Mouse (Mus musculus) layer of hippocampus, adult 18-20 months (tissue): ENCODE data around the gene Cabp2. TPM values are rescaled to one million over a fixed set of nuclear protein-coding genes. Genes with fewer than 3 reads are reported as not detected.
"Not testable (repeated sequence)": the region's sequence is repeated elsewhere in the genome, so short reads cannot be mapped to it uniquely, and the experiment has no call there.

Experiments
- DNase-seq, 2 experiments: peaks; one replicate each; pipeline ENCODE4 v3.0.0; 2022; ENCODE audit warnings: low spot score in 2 of 2
- total RNA-seq, 2 experiments: library from RNA; stranded (reverse); gene quantifications; 2 replicates each; pipeline ENCODE4 v1.2.3; 2021

The Cabp2 gene
- total RNA-seq, 2 experiments from 2014 or later = not detected

DNA sequence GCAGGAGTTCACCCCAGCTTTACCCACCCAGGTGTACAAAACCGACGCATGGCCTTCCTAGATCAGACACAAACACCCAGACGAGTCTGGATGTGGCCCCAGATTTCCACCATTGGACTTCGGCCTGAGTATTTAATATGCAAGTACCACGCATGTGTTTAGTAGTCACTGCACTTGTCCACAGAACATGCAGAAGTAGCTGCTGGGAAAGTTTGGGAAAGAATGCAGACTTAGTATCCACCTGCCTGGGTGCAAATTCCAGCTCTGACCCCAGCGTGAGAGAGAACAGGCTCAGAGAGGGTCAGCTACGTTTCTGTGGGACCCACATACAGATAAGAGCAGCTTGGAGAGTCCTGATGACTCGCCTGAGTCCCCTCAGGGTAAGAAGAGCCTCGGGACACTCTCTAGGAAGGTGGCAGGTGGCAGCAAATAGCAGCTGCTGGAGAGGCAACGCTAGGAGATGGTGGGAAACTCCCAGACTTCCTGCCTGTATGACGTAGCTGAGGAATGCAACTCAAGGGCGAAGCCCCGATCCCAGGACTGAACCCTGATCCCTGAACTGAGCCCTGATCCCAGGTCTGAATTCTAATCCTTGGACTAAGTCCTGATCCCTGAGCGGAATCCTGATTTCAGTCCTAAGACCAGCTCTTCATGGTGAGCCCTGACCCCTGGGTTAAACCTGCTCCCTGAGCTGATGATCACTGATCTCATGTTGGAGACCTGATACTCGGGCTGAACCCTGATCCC is 25.3 kb upstream of the Cabp2 start:
- DNase-seq = no peak

DNA sequence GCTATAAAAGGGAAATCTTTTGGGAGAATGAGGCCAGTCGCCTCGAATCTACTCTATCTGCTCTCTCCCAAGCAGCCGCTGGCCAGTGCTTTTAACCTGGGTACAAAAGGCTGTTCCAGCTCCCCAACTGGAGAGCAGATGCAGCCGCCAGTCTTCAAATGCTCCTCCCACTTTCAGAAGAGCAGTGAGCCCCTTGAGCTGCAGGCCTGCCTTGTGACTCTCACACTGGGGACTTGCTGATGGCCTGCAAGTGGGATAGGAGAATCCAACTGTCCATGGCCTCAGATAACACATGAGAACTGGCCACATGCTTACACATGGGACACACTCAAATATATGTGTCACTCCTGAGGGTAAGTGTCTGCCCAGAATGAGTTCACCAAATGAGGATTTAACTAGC is 24.7 kb upstream of the Cabp2 start:
- no peak for DNase-seq

DNA sequence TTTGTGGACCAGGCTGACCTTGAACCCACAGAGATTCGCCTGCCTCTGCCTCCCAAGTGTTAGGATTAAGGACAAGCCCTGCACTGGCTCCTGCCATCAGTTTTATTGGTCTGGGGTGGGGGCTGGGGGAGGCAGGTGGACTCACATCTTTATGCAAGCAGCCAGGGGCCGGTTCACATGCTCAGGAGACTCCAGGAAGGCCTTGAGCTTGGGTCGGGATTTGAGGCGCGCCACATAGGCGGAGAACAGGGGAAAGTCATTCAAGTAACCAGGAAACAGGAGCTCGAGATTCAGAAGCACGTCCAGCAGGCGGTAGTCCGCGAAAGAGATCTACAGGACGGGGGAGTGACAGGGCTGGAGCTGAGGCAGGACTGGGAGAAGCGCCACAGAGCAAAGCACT is 24.0 kb upstream of the Cabp2 start:
- DNase-seq = no peak

DNA sequence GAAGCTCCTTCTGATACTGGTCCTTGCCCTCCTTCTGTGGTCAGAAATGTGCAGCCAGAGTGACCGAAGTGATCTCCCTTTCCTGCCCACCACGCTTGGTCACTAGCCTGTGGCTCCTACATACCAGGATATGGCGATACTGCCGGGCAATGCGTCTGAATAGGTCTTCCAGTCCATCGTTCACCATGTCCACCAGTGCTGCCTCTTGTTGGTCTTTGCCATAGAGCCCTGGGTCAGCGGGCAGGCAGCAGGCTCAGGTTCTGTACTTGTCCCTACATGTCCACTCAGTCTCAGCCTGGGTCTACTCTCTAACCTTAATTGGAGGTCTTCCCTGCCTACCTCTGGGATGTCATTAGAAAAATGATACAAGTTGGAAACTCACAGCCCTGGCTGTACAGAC is 23.4 kb upstream of the Cabp2 start:
- no peak for DNase-seq

DNA sequence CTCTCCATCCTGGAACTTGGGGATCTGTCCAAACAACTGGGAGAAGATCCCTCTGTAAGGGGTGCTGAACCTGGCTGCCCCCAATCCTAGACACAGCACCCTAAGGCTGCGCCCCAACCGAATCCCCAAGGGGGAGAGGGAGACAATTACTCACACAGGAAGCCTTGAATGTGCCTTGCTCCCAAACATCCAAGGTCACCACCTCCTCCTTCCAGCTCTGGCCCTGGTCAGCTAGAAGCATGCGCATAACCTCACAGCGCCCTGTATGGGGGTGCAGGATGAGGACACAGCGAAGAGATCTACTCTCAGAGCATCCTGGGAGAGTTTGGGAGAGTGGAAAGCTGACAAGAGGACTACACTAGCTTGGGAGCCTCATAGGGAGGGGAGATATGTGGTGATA is 22.8 kb upstream of the Cabp2 start:
- DNase-seq = no peak

DNA sequence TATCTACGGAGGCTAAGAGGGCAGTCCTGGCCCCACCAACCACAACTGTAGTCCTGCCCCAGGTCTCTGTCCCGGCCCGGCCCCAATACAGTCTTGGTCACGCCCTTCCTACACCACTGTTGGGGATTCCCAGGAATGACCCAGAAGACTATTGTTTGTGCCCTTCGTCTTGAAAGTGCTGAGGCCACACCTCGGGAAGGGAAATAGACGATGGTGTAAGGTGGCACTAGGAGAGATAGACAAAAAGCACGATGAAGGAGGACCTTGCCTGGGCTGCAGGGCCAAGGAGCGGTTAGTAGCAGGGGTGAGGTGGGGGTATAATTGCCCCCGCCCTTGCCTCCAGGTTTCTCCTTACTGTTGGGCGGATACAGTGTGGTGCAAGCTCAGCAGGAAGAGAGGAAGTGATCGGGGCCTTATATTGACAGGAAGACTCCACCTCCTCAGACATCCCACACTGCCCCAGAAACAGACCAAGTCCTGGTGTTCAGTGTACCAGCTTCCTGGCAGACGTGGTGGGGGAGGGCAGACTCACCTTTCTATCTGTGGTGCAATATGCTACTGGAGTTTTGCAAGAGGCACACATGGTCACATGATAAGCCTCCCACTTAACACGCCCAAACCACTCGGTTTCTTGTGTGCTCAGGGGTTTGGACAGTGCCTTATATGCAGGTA is 22.2 kb upstream of the Cabp2 start, which contains the start of gene Gstp3:
Gene Gstp3, minus strand, starts transcription at position 501 of the 672 bp plus-strand sequence.
- DNase-seq = no peak

DNA sequence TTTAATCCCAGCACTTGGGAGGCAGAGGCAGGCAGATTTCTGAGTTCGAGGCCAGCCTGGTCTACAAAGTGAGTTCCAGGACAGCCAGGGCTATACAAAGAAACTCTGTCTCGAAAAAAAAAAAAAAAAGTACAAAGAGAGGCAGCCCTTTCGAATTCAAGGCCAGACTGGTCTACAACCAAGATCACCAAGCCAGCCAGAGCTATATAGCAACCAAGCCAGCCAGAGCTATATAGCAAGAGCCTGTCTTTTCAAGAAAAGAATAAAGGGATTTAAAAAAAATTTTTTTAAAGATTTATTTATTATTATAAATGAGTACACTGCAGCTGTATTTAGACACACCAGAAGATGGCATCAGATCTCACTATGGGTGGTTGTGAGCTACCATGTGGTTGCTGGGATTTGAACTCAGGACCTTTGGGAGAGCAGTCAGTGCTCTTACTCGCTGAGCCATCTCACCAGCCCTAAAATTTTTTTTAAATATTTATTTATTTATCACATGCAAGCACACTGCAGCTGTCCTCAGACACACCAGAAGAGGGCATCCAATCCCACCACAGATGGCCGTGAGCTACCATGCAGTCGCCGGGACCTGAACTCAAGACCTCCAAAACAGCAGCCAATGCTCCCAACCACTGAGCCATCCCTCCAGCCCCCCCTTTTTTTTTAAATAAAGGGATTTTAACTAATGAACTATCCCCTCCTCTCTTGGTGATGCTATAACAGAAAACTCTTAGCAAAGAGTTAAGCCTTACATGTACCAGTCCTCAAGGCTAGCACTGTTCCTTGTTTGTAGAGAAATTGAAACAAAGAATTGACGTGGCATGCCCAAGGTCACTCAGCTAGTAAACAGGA is 21.1 kb upstream of the Cabp2 start:
- DNase-seq = not testable (repeated sequence)

DNA sequence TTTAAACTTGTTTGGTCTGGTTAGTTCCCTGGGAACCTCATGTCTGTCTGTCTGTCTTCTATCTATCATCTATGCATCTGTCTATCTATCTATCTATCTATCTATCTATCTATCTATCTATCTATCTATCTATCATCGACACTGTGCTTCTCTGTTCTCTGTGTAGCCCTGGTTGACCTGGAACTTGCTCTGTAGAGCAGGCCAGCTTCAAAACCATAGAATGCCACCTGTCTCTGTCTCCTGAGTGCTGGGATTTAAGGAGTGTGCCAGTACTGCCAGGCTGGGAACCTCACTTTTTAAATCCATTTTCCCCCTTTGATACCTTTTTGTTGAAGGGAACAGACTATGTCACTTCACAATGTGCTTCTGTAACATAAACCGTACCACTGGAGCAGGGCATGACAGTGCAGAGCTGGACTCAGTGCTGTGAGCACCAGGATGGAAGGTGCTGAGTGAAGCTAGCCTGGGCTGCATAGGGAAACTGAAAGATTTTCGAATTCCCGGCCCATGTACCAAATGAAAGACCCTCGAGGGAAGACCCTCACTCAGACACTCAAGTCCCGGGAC is 20.4 kb upstream of the Cabp2 start:
- DNase-seq = no peak

DNA sequence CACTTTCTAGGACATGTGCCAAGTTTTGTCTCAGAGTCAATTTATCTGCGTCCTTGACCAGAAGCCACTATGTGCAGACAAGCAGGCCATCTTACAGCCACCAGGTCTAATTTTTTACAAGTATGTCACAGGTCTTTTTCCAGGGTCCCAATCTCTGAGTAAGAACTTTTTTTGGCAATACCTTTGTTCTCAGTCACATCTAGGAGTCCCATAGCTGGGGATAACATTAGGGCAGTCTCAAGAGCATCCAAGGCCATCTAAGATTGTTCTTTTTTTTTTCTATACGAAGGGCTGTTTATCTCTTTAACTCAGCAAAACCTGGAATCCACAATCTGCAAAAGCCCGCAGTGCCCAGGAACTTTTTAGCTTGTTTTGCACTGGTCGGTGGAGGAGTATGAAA is 18.0 kb upstream of the Cabp2 start:
- not testable (repeated sequence) for DNase-seq

DNA sequence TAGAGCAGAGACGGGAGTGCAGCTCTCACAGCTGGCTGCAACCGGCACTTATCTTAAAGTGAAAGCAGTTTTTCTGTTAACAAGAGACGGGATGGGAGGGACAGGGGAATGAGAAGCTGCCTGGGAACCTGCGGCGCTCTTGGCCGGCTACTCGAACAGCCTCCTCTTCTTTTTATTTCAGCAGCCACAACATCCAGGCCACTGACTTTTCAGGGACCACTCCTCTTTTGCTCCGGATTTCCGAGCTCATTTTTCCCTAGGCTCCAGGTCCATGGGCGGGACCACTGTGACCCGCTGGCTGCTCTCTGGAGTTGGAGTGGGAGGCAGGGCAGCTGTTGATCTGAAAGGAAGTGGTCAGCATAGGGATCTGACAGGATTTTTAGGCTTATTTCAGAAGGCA is 16.9 kb upstream of the Cabp2 start:
- not testable (repeated sequence) for DNase-seq

DNA sequence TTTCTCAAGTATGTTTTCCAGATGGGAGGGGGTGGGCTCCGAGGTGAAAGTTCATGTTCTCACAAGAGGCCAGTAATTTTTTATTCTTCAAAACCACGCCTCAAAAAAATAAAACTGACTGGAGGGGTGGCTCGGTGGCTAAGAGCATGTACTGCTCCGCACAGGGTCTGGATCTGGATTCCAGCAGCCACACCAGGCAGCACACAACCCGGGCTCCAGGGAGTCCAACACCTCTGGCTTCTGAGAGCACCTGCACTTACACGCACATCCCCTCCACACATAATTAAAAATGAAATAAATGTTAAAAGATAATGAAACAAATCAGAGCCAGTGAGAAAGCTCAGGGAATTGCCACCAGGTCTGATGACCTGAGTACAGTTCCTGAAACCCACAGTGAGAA is 15.1 kb upstream of the Cabp2 start:
- DNase-seq = no peak

DNA sequence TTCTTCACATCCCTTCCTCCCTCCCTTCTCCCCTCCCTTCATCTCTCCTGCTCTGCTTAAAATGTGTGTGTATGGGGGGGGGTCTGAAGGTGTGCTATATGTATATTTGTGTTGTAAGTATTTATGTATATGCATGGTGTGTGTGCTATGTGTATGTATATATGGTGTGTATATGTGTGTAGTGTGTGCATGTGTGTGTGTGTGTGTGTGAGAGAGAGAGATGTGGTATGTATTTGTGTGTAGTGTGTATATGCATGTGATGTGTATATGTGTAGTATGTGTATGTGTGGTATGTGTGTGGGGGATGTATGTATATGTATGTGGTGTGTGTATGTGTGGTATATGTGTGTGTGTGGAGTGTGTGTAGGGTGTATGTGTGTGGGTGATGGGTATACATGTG is 14.5 kb upstream of the Cabp2 start:
- no peak for DNase-seq

DNA sequence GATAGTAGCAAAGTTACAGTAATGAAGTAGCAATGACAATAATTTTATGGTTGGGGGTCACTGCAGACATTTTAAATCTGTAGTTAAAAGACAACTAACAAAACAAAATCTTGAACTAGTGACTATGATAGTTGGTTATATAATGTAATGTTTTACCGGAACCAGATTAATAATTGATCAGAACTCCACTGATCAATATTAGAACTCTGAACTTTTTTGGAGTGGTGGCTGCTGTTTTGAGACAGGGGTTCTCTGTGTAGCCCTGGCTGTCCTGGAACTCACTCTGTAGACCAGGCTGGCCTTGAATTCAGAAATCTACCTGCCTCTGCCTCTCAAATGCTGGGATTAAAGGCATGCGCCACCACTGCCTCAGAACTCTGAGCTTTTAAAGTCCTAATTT is 13.1 kb upstream of the Cabp2 start:
- not testable (repeated sequence) for DNase-seq

DNA sequence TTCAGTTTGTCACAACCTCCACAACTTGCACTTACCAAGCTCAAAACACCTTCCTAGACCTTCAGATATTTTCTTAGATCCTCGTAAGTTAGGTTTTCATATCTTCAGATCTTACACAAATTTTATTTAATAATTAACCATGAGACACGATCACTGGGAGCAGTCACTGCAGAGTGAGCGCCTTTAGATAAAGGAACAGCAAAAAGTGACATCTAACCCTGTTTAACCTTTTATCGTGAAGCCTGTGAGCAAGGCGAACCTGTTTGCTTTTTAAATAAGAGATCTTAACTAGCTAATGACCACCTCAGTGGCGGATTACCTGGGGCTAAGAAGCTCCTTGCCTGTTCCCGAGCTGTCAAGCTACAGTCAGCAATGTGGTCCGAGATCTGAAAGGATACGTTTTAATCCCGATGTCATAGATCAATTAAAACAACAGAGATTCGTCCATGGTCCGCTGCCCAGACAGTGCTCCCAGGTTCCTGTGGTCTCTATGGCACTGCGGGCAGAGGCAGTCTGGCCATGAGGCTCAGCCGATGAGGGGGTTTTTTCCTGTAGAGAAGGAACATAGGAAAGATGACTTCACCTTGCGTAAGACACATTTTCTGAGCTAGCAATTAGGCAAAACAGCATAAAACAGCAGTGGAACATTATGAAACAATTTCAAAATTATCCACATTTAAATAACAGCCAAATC is 12.5 kb upstream of the Cabp2 start:
- no peak for DNase-seq

DNA sequence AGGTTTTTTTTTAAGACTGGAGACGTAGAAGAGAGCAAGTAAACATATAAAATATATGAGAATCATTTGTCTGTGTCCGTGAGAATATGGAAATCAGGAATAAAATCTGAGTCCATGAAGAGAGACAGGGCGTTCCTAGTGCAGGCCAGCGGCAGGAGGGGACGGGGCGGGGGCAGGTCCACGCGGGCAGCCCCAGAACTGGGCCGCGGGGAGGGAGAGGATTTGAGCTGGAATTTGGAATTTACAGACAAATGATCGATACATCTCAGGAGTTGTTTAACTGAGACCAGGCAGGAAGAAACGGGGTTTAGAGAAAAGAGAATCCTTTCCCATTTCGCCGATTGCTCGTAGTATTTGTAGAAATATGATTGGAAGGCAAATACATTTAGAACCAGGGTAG is 11.1 kb upstream of the Cabp2 start:
- no peak for DNase-seq

DNA sequence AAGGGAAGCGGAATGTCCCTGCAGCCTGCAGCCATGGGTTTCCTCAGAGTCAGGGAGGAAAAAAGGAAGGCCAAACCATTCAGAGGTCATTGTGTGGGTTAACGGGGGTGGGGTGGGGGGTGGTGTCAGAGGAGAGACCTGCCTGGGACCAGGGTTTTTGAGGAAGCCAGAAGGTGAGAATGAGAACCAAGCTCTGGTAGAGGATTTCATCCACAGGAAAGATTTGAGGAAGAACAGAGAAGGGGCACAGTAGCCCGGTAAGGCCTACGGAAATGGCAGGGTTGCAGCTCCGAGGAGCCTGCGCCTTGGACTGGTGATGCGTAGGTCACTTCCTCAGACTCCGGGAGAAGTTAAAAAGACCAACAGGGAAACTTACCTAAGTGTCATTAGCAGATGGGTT is 10.6 kb upstream of the Cabp2 start:
- no peak for DNase-seq

DNA sequence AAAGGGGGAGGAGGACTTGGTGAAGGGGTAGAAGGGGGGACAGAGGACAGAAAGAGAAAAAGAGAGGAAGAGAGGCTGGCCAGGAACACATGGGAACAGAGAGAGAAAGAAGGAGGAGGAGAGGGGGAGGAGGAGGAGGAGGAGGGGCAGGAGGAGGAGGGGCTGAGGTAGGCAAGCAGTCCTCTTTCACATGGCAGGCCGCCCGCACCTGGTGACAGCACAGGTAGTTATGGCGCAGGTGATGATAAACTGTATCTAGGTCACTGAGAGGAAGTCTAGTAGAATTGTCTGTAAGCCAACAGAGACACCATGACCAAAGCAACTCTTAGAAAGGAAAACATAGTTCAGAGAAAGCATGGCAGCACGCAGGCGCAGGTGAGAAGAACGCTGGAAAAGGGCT is 10.0 kb upstream of the Cabp2 start:
- DNase-seq = no peak

DNA sequence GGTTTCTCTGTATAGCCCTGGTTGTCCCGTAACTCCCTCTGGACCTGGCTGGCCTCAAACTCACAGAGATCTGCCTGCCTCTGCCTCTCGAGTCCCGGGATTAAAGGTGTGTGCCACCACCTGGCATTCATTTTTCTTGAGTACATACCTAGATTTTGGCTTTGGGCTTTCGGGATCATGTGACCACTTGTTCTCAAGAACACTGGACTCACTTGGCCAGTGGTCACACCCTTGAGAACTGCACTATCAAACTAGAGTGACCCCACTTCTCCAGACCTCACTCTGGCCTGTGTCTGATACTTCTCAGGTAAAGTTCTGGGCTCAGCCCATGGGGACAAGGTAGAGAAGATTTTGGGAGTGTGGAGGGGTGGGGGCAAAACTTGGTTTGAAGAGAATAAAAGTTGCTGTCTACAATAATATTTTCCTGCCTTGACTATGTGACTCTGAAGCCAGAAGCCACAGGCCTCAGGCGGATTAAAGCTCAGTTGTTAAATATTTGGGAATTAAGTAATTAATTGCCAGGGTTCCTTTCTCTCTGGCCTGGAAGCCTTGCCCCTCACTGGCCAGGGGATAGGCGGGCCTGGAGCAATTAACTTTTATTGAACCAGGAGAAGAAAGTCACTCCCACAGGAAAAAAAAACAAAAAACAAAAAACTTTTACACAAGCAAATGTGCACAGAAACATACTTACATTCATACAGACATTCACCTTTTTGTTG is 8.5 kb upstream of the Cabp2 start:
- no peak for DNase-seq

DNA sequence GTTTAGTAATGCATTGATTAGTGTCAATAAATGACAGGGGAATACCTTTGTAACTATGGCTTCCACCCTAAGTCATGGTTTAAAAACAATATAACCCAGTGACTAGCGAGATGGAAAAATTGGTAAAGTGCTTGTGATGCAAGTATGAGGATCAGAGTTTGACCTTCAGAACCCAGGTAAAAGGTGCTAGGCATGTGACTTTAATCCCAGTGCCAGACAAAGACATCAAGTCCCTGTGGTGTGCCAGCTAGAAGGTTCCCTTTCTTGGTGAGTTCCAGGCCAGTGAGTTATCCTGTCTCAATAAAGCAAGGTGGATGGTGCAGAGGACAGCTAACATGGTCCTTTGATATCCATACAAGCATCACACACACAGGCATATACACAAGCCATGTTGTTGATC is 5.8 kb upstream of the Cabp2 start:
- DNase-seq = no peak

DNA sequence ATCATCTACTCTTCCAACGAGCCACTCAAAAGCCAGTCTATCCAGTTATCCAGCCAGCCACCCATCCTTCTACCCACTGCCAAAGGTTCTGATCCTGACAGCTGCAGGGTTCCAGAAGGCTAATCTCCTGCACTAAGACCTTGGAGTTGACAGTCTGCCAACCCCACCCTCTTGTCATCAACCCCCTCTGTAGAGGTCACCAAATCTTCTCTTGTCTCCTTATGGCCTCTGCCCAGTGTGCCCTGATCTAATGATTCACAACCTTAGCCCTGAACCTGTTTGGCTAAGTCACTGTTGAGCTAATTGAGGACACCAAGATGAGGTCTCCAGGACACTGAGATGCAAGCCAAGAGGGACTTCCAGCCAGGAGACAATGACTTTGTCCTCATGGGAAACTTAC is 1.8 kb upstream of the Cabp2 start:
- no peak for DNase-seq
